Mouse (Mus musculus) testis, adult 2 months (tissue): ENCODE results near the gene Cyp2d9.
"Not testable (repeated sequence)": the region's sequence is repeated elsewhere in the genome, so short reads cannot be mapped to it uniquely, and the experiment has no call there.

Source experiments
- CTCF ChIP-seq: fragments of 200-500 bp; IDR thresholded peaks from 2 replicates; pipeline ENCODE4 v1.5.1; 2012; ENCODE audit warnings: low read depth, mild to moderate bottlenecking, inconsistent platforms, low read length, moderate library complexity; ENCODE audit not compliant: control insufficient read depth, insufficient read depth, insufficient replicate concordance
- POLR2A ChIP-seq: fragments of 200-500 bp; IDR thresholded peaks from 2 replicates; pipeline ENCODE4 v1.6.1; 2012; ENCODE audit warnings: low read depth, mild to moderate bottlenecking, inconsistent platforms, low read length, moderate library complexity; ENCODE audit not compliant: control insufficient read depth

DNA sequence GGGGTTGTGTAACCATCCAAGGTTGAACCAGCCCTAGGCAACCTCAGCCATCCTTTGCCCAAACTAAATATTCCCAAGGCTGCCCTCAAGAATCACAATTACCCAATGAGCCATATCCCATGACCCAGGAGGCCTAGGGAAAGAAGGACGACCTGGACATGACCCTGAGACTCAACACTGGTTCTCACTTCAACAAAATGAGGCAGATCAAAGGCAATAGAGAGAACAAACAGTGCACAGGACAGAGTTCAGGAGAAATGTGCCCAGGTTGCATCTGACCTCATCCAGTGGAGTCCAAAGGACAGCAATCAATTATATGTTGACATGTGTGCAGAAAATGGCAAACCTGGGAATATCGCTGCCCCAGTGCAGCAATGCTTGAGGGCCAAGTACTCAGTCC is 16.8 kb downstream of the Cyp2d9 start:
- TF ChIP-seq CTCF, POLR2A: not testable (repeated sequence)
